Comparison of ENCODE assay signal across 27 mouse cellular contexts in the genomic region with DNA sequence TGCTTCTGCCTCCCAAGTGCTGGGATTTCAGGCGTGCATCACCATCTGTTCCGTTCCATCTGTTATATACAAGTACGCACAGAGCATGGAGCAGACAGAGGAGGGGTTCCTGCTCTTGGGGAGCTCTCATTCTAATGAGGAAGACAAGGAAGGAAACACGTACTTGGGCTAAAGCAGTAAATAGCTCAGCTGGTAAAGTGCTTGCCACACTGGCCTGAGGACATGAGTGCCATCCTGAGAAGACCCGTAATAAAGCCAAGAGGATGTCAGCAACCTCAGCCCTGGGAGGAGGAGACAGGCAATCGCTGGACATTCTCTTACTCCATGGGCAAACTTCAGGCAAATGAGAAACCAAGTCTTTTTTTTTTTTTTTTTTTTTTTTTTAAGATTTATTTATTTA. TPM values are rescaled to one million over a fixed set of nuclear protein-coding genes. Genes with fewer than 3 reads are reported as not detected.
DNase-seq lines count a peak whose midpoint lies in the region; ATAC-seq and TF ChIP-seq lines count a peak whose summit lies in the region.
"Had no signal": no experiment of that assay in that cellular context is flagged by ENCODE, and none has a peak within 500 bp of the region (broad histone marks: within the 10 kb centered on the region; RNA-seq: fewer than 3 reads in every experiment).

No protein-coding gene starts in this region.

- DNase-seq in liver, embryonic 11.5 days (ENCODE audit: low spot score), result no peak
- DNase-seq in induced T-regulatory cell, adult 2 months (ENCODE audit: low read depth), result peak; percentile 16
- DNase-seq in embryo, embryonic 11 days, result no peak
- DNase-seq: adrenal gland, postnatal 14 days; cerebellum, adult 11 months; cerebellum, adult 9-11 months; gastrocnemius, postnatal 25 days; heart, postnatal 36 days; left cerebral cortex, postnatal 4 days; lung, postnatal 4 days; right cerebral cortex, adult 18-20 months; thymus, adult 2 months; thymus, postnatal 4 days had no signal

- no peak overlapping the region for H3K4me3 ChIP-seq in intestine, postnatal 0 days (ENCODE audit: low read depth, low read length)
- no peak overlapping the region for H3K4me3 ChIP-seq in intestine, embryonic 15.5 days (replicated peaks)
- H3K4me3 ChIP-seq in liver, embryonic 12.5 days, result no peak overlapping the region
- no peak overlapping the region for H3K4me3 ChIP-seq in liver, embryonic 11.5 days (ENCODE audit: low read depth, low read length)
- H3K4me3 ChIP-seq in midbrain, embryonic 15.5 days, result no peak overlapping the region
- no peak overlapping the region for H3K4me3 ChIP-seq in hindbrain, embryonic 13.5 days
- H3K4me3 ChIP-seq: embryonic facial prominence, embryonic 10.5 days; forebrain, embryonic 10.5 days; lung, embryonic 15.5 days; midbrain, embryonic 10.5 days had no signal

- no peaks in the 10 kb centered on the region for H3K4me1 ChIP-seq in intestine, postnatal 0 days (replicated peaks; ENCODE audit: control insufficient read depth, insufficient read depth, low read length)
- peaks cover 13% of the 10 kb centered on the region; the same call in 1 of the 2 replicates for H3K4me1 ChIP-seq in intestine, embryonic 15.5 days (replicated peaks)
- H3K4me1 ChIP-seq in liver, embryonic 12.5 days, result peaks cover 47% of the 10 kb centered on the region
- peaks cover 22% of the 10 kb centered on the region for H3K4me1 ChIP-seq in liver, embryonic 11.5 days (replicated peaks; ENCODE audit: control insufficient read depth, insufficient read depth, low read length)
- peaks cover 20% of the 10 kb centered on the region for H3K4me1 ChIP-seq in midbrain, embryonic 15.5 days
- peaks cover 20% of the 10 kb centered on the region for H3K4me1 ChIP-seq in hindbrain, embryonic 13.5 days (replicated peaks)

- TF ChIP-seq CTCF in intestine, postnatal 0 days (IDR thresholded peaks at IDR 0.05; ENCODE audit: low read depth), result no peak

- H3K9ac ChIP-seq in intestine, postnatal 0 days (ENCODE audit: low read depth, low read length), result no peak overlapping the region
- H3K9ac ChIP-seq in intestine, embryonic 15.5 days, result no peak overlapping the region
- H3K9ac ChIP-seq in liver, embryonic 12.5 days, result 0 out of 2 replicates have a peak overlapping the region, but pooled peaks have one; percentile 22
- H3K9ac ChIP-seq in liver, embryonic 11.5 days (ENCODE audit: low read depth, low read length), result no peak overlapping the region
- H3K9ac ChIP-seq in midbrain, embryonic 15.5 days, result no peak overlapping the region
- no peak overlapping the region for H3K9ac ChIP-seq in hindbrain, embryonic 13.5 days
- H3K9ac ChIP-seq: hindbrain, embryonic 14.5 days; liver, embryonic 14.5 days; lung, embryonic 15.5 days had no signal

- WGBS in intestine, postnatal 0 days, result 59% methylated on average over 6 of the region's 6 CpGs
- 72% methylated on average over 6 of the region's 6 CpGs for WGBS in intestine, embryonic 15.5 days
- WGBS in liver, embryonic 12.5 days (ENCODE audit: insufficient replicate concordance), result 61% methylated on average over 6 of the region's 6 CpGs
- WGBS in liver, embryonic 11.5 days, result 71% methylated on average over 6 of the region's 6 CpGs
- 80% methylated on average over 6 of the region's 6 CpGs for WGBS in midbrain, embryonic 15.5 days
- WGBS in hindbrain, embryonic 13.5 days, result 86% methylated on average over 6 of the region's 6 CpGs

- H3K9me3 ChIP-seq in intestine, postnatal 0 days (ENCODE audit: control insufficient read depth), result no peaks in the 10 kb centered on the region
- no peaks in the 10 kb centered on the region for H3K9me3 ChIP-seq in intestine, embryonic 15.5 days
- no peaks in the 10 kb centered on the region for H3K9me3 ChIP-seq in liver, embryonic 12.5 days (replicated peaks)
- no peaks in the 10 kb centered on the region for H3K9me3 ChIP-seq in liver, embryonic 11.5 days (ENCODE audit: control insufficient read depth, low read length)
- no peaks in the 10 kb centered on the region for H3K9me3 ChIP-seq in midbrain, embryonic 15.5 days
- no peaks in the 10 kb centered on the region for H3K9me3 ChIP-seq in hindbrain, embryonic 13.5 days
- H3K9me3 ChIP-seq: embryonic facial prominence, embryonic 10.5 days; forebrain, embryonic 10.5 days; lung, embryonic 15.5 days; midbrain, embryonic 10.5 days had no signal

- no peak for ATAC-seq in intestine, postnatal 0 days
- no peak for ATAC-seq in intestine, embryonic 15.5 days
- ATAC-seq in liver, embryonic 12.5 days, result no peak
- no peak for ATAC-seq in liver, embryonic 11.5 days (replicated peaks; ENCODE audit: low FRiP score)
- ATAC-seq in midbrain, embryonic 15.5 days (replicated peaks), result no peak
- ATAC-seq in hindbrain, embryonic 13.5 days (ENCODE audit: low FRiP score), result no peak
- ATAC-seq: CD4-positive, CD25-positive, alpha-beta regulatory T cell, adult 4 months; forebrain, embryonic 16.5 days had no signal

- H3K4me2 ChIP-seq in intestine, postnatal 0 days (replicated peaks; ENCODE audit: low read depth), result no peak overlapping the region
- no peak overlapping the region for H3K4me2 ChIP-seq in intestine, embryonic 15.5 days (replicated peaks)
- no peak overlapping the region for H3K4me2 ChIP-seq in liver, embryonic 12.5 days
- no peak overlapping the region for H3K4me2 ChIP-seq in liver, embryonic 11.5 days
- H3K4me2 ChIP-seq in midbrain, embryonic 15.5 days, result no peak overlapping the region
- no peak overlapping the region for H3K4me2 ChIP-seq in hindbrain, embryonic 13.5 days
- H3K4me2 ChIP-seq: hindbrain, embryonic 14.5 days; lung, embryonic 15.5 days had no signal

- H3K36me3 ChIP-seq in intestine, postnatal 0 days (ENCODE audit: control insufficient read depth, insufficient read depth), result peaks cover 8% of the 10 kb centered on the region
- H3K36me3 ChIP-seq in intestine, embryonic 15.5 days, result 0 out of 2 replicates have a peak, but pooled peaks cover 7% of the 10 kb centered on the region
- peaks cover 19% of the 10 kb centered on the region for H3K36me3 ChIP-seq in liver, embryonic 12.5 days
- peaks cover 13% of the 10 kb centered on the region for H3K36me3 ChIP-seq in liver, embryonic 11.5 days (ENCODE audit: control insufficient read depth, insufficient read depth, low read length)
- peaks cover 8% of the 10 kb centered on the region for H3K36me3 ChIP-seq in midbrain, embryonic 15.5 days (replicated peaks)
- H3K36me3 ChIP-seq in hindbrain, embryonic 13.5 days, result peaks cover 13% of the 10 kb centered on the region

- no peaks in the 10 kb centered on the region for H3K27me3 ChIP-seq in intestine, postnatal 0 days (replicated peaks; ENCODE audit: control insufficient read depth, insufficient read depth, low read length)
- no peaks in the 10 kb centered on the region for H3K27me3 ChIP-seq in intestine, embryonic 15.5 days (replicated peaks)
- H3K27me3 ChIP-seq in liver, embryonic 12.5 days (replicated peaks), result no peaks in the 10 kb centered on the region
- H3K27me3 ChIP-seq in liver, embryonic 11.5 days (replicated peaks; ENCODE audit: control insufficient read depth, insufficient read depth, low read length), result no peaks in the 10 kb centered on the region
- H3K27me3 ChIP-seq in midbrain, embryonic 15.5 days (replicated peaks), result no peaks in the 10 kb centered on the region
- H3K27me3 ChIP-seq in hindbrain, embryonic 13.5 days, result no peaks in the 10 kb centered on the region
- H3K27me3 ChIP-seq: lung, embryonic 15.5 days had no signal

- H3K27ac ChIP-seq in intestine, postnatal 0 days (ENCODE audit: low read depth, low read length), result peak overlapping the region; percentile 65
- H3K27ac ChIP-seq in intestine, embryonic 15.5 days, result no peak overlapping the region
- no peak overlapping the region for H3K27ac ChIP-seq in liver, embryonic 12.5 days
- H3K27ac ChIP-seq in liver, embryonic 11.5 days (ENCODE audit: low read depth, low read length), result no peak overlapping the region
- no peak overlapping the region for H3K27ac ChIP-seq in midbrain, embryonic 15.5 days
- H3K27ac ChIP-seq in hindbrain, embryonic 13.5 days, result no peak overlapping the region
- H3K27ac ChIP-seq: embryonic facial prominence, embryonic 10.5 days; forebrain, embryonic 10.5 days; hindbrain, embryonic 14.5 days; liver, embryonic 14.5 days; lung, embryonic 15.5 days; midbrain, embryonic 10.5 days; stomach, postnatal 0 days had no signal

RNA-seq across cellular contexts. Expression of gene Rab42, which starts 2.8 kb away (rescaled TPM):
- polyA plus RNA-seq in intestine, postnatal 0 days (2015; fragmentation: Nextera tagmentation; extraction: Ambion mirVana), result 48.2 and 48.3 TPM in 2 replicates
- 3.6 and 3.9 TPM in 2 replicates for polyA plus RNA-seq in intestine, embryonic 15.5 days (2015; fragmentation: Nextera tagmentation; extraction: Ambion mirVana)
- 0.61 and 1.0 TPM in 2 replicates for polyA plus RNA-seq in liver, embryonic 12.5 days (2016; fragmentation: Nextera tagmentation; extraction: Ambion mirVana)
- 0.75 and 1.5 TPM in 2 replicates for polyA plus RNA-seq in liver, embryonic 11.5 days (2014; fragmentation: Nextera tagmentation; extraction: Ambion mirVana)
- 2.0 and 2.4 TPM in 2 replicates for polyA plus RNA-seq in midbrain, embryonic 15.5 days (2015; fragmentation: Nextera tagmentation; extraction: Ambion mirVana)
- polyA plus RNA-seq in hindbrain, embryonic 13.5 days (2015; fragmentation: Nextera tagmentation; extraction: Ambion mirVana), result 0.80 and 0.84 TPM in 2 replicates

RNA-seq across cellular contexts. Expression of gene Trnau1ap, which starts 23.3 kb away (rescaled TPM):
- 80.1 and 84.1 TPM in 2 replicates for polyA plus RNA-seq in intestine, postnatal 0 days (2015; fragmentation: Nextera tagmentation; extraction: Ambion mirVana)
- 74.5 and 82.9 TPM in 2 replicates for polyA plus RNA-seq in intestine, embryonic 15.5 days (2015; fragmentation: Nextera tagmentation; extraction: Ambion mirVana)
- polyA plus RNA-seq in liver, embryonic 12.5 days (2016; fragmentation: Nextera tagmentation; extraction: Ambion mirVana), result 48.2 and 50.8 TPM in 2 replicates
- 80.1 and 89.3 TPM in 2 replicates for polyA plus RNA-seq in liver, embryonic 11.5 days (2014; fragmentation: Nextera tagmentation; extraction: Ambion mirVana)
- 71.2 and 84.6 TPM in 2 replicates for polyA plus RNA-seq in midbrain, embryonic 15.5 days (2015; fragmentation: Nextera tagmentation; extraction: Ambion mirVana)
- polyA plus RNA-seq in hindbrain, embryonic 13.5 days (2015; fragmentation: Nextera tagmentation; extraction: Ambion mirVana), result 75.7 and 80.9 TPM in 2 replicates

RNA-seq across cellular contexts. Expression of gene Taf12, which starts 31.8 kb away (rescaled TPM):
- polyA plus RNA-seq in intestine, postnatal 0 days (2015; fragmentation: Nextera tagmentation; extraction: Ambion mirVana), result 43.2 and 47.5 TPM in 2 replicates
- 37.7 and 39.8 TPM in 2 replicates for polyA plus RNA-seq in intestine, embryonic 15.5 days (2015; fragmentation: Nextera tagmentation; extraction: Ambion mirVana)
- 61.7 and 61.8 TPM in 2 replicates for polyA plus RNA-seq in liver, embryonic 12.5 days (2016; fragmentation: Nextera tagmentation; extraction: Ambion mirVana)
- 80.2 and 83.8 TPM in 2 replicates for polyA plus RNA-seq in liver, embryonic 11.5 days (2014; fragmentation: Nextera tagmentation; extraction: Ambion mirVana)
- polyA plus RNA-seq in midbrain, embryonic 15.5 days (2015; fragmentation: Nextera tagmentation; extraction: Ambion mirVana), result 45.2 and 47.7 TPM in 2 replicates
- polyA plus RNA-seq in hindbrain, embryonic 13.5 days (2015; fragmentation: Nextera tagmentation; extraction: Ambion mirVana), result 44.6 and 49.0 TPM in 2 replicates

RNA-seq across cellular contexts. Expression of gene Gmeb1, which starts 44.6 kb away (rescaled TPM):
- 8.9 and 9.6 TPM in 2 replicates for polyA plus RNA-seq in intestine, postnatal 0 days (2015; fragmentation: Nextera tagmentation; extraction: Ambion mirVana)
- polyA plus RNA-seq in intestine, embryonic 15.5 days (2015; fragmentation: Nextera tagmentation; extraction: Ambion mirVana), result 27.8 and 31.3 TPM in 2 replicates
- polyA plus RNA-seq in liver, embryonic 12.5 days (2016; fragmentation: Nextera tagmentation; extraction: Ambion mirVana), result 19.1 and 19.5 TPM in 2 replicates
- 25.4 and 26.8 TPM in 2 replicates for polyA plus RNA-seq in liver, embryonic 11.5 days (2014; fragmentation: Nextera tagmentation; extraction: Ambion mirVana)
- 45.7 and 47.4 TPM in 2 replicates for polyA plus RNA-seq in midbrain, embryonic 15.5 days (2015; fragmentation: Nextera tagmentation; extraction: Ambion mirVana)
- polyA plus RNA-seq in hindbrain, embryonic 13.5 days (2015; fragmentation: Nextera tagmentation; extraction: Ambion mirVana), result 47.1 and 48.7 TPM in 2 replicates

RNA-seq across cellular contexts. Expression of gene Rcc1, which starts 47.4 kb away (rescaled TPM):
- polyA plus RNA-seq in intestine, postnatal 0 days (2015; fragmentation: Nextera tagmentation; extraction: Ambion mirVana), result 47.4 and 48.7 TPM in 2 replicates
- 90.5 and 90.9 TPM in 2 replicates for polyA plus RNA-seq in intestine, embryonic 15.5 days (2015; fragmentation: Nextera tagmentation; extraction: Ambion mirVana)
- 91.9 and 102 TPM in 2 replicates for polyA plus RNA-seq in liver, embryonic 12.5 days (2016; fragmentation: Nextera tagmentation; extraction: Ambion mirVana)
- 99.8 and 105 TPM in 2 replicates for polyA plus RNA-seq in liver, embryonic 11.5 days (2014; fragmentation: Nextera tagmentation; extraction: Ambion mirVana)
- 36.4 and 39.0 TPM in 2 replicates for polyA plus RNA-seq in midbrain, embryonic 15.5 days (2015; fragmentation: Nextera tagmentation; extraction: Ambion mirVana)
- polyA plus RNA-seq in hindbrain, embryonic 13.5 days (2015; fragmentation: Nextera tagmentation; extraction: Ambion mirVana), result 37.2 and 42.1 TPM in 2 replicates

Comparison
In these comparisons a context has a peak if more than half of its experiments do, and no peak if none do; other contexts are left out.
1. RNA of gene Rab42, which starts 2.8 kb away (polyA plus RNA-seq): 48.2 to 48.3 TPM in intestine, postnatal 0 days; 3.6 to 3.9 TPM in intestine, embryonic 15.5 days, 2.0 to 2.4 TPM in midbrain, embryonic 15.5 days, 0.75 to 1.5 TPM in liver, embryonic 11.5 days, 0.80 to 0.84 TPM in hindbrain, embryonic 13.5 days and 0.61 to 1.0 TPM in liver, embryonic 12.5 days; every median in the first group is over 10 times any median in the second.